Mouse (Mus musculus) left cerebral cortex, adult 9 months (tissue): ENCODE data around the gene Olfr399.

Experiments used
- DNase-seq, 2 experiments: peaks; one replicate each; pipeline ENCODE4 v3.0.0; 2022; ENCODE audit warnings: low spot score in 2 of 2

Olfr399 gene

DNA sequence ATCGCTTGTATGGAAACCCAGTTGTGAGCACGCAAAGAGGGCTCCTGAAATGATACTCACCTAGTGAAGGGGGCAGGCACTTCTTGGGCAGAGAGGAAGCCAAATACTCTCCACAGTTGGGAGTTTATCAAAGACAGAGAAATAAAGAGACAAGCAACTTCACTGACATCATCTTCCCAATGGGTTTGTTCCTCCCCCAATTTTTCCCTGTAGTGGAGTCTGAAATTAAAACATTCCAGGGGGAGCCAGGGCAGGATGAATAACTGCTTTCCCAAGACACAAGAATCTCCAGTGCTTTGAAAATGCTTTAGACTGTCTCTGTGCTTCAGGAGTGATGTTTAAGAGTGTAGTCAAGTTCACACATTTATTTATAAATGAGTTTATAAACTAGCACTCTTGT is at the start of gene Olfr399, which contains the start of gene Olfr139:
Gene Olfr399, minus strand, starts transcription at position 165 of the 400 bp plus-strand sequence.
Gene Olfr139, minus strand, starts transcription at position 101 of the 400 bp plus-strand sequence.
- no peak for DNase-seq

DNA sequence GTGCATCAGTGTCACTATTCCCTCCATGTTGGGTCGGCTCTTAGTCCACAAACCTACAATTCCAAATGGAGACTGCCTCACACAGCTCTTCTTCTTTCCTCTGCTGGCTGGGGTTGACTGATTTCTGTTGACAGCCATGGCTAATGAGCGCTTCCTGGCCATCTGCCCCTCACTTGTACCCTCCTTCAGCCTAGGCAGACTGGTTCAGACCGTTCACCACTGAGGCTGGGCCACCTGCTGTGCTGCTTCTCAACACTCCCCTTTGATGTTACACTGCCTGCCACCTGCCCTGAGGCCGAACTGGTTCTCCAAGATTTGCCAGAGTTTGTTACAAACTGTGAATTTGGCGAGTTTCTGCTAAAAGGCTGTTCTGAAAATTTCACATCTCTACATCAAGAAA is 48.7 kb upstream of the Olfr399 start:
- DNase-seq, result no peak

DNA sequence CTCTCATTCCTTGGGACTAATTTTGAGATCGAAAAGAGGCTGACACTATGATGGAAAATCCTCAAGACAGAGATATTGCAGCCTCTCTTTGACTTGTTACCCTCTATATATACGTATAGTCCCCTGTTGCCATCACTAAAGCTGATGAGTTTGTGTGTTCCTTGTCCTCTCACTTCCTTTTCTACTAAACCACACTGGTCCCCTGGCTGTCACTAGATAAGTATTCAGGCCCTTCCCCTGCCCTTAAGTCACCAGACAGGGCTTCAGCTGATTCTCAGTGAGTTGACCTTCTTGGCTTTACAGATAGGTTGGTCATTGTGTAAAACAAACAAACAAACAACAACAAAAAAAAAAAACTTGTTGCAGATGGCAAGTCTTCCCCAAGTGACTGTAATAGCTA is 45.1 kb upstream of the Olfr399 start:
- DNase-seq, result no peak

DNA sequence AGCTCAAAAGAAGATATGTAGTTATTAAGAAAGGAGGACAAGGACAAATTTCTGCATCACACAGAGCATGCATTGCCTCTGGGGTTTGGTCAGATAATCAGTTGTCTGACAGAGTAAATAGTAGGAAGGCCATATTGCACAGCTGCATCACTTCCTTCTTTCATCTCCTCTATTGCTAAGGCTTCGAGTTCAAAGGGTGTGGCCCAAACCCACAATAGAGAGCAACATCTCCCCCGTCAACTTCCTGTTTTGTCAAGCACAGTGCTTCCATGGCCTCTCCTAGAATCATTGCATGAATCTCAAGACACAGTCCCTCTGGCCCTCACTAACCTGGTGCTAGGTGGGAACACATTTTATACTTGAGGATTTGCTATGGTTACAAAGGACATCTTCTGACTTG is 44.3 kb upstream of the Olfr399 start:
- DNase-seq, result no peak

DNA sequence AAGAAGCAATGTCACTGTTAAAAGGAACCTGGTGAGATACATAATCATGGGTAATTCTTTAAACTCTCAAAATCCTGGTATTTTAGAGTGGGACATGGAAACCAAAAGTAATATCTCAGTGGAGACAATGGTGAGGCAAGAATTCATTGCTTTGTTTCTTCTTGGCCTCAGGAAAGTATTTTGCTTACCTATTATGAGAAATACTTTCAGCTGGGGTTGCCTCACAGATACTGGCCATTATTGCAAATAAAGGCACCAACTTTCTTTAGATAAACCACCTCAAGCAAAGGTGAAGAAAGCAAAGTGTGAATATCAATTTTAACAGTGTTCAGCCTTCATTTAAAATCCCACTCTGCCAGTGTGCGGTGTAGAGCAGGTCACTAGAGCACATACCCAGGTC is 13.2 kb upstream of the Olfr399 start, which contains the start of gene Zfp616:
Gene Zfp616, plus strand, starts transcription at position 301 of the 400 bp plus-strand sequence.
- no peak for DNase-seq

DNA sequence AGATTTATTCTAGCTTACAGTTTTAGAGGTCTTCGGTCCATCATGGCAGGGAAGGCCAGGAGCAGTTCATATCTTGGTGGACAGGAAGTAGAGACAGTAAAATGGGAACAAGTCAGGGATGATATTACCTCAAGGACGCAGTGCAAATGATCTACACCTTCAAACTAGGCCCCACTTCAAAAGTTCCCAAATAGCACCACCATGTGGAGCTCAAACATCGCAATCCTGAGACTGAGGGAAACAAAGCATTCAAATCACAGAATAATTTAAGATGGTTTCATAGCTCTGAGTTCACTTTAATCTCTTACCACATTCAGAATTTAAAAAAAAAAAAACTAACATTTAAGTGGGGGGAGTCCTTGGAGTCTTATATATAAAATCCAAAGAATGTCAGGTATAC is 5.1 kb downstream of the Olfr399 start:
- DNase-seq, result no peak
